Mouse (Mus musculus): ENCODE measurements around the gene Rexo1. TPM values are rescaled to one million over a fixed set of nuclear protein-coding genes. Genes with fewer than 3 reads are reported as not detected.

Gene Rexo1
- polyA plus RNA-seq, 1 experiment from 2014 or later, result 30.3 TPM

DNA sequence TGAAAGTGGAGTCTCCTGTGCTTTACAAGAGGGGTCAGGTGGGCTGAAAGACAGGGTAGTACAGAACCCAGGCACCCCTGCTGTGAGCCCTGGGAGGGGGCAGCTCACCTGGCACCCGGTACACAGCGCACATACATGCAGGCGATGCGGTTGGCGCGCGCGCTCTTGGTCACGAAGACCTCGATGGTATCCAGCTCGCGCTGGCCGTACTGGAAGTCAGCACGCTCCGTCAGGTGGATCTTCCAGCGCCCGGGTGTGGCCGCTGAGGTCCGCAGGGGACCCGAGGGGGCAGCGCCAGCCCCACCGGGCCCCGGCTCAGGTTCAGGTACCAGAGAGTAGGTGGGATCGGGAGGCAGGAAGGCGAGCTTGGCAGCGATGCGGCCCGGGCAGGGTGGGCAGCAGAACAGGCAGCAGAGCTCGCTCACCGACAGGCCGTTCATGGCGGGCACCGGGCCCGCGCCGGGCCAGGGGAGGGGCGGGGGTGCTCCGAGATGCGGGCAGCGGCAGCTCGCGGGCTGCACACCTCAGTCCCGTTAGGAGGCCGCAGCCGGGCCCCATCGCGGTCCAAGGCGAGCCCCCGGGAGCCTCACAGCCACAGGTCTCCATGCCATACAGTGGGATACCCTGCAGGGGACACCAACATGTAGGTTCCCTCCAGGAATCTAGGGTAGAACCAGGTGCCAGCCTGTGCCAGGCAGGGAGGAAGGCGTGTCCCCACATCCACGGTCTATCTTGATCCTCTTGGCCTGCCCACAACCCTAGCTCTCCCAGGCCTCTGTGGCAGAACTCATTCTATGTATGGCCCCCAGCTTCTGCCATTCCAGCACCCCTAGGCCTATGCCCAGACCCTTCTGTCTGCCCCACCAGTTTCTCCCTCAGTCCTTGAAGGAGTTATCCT is 25.3 kb upstream of the Rexo1 start:
- no peak overlapping the region for H3K4me3 ChIP-seq (replicated peaks; ENCODE audit: low read length)
- H3K4me1 ChIP-seq (replicated peaks; ENCODE audit: control insufficient read depth, insufficient read depth, low read length), result peaks cover 23% of the 10 kb centered on the region
- H3K9me3 ChIP-seq (ENCODE audit: control insufficient read depth, low read length), result no peaks in the 10 kb centered on the region
- H3K36me3 ChIP-seq (ENCODE audit: control insufficient read depth, insufficient read depth), result no peaks in the 10 kb centered on the region
- H3K4me2 ChIP-seq (ENCODE audit: low read length), result no peak overlapping the region
- no peak overlapping the region for H3K9ac ChIP-seq (replicated peaks; ENCODE audit: low read depth, low read length)
- H3K27ac ChIP-seq (ENCODE audit: low read length), result no peak overlapping the region
- WGBS, result 94% methylated on average over 49 of the region's 51 CpGs
- no peaks in the 10 kb centered on the region for H3K27me3 ChIP-seq (replicated peaks; ENCODE audit: control insufficient read depth, insufficient read depth, low read length)
- ATAC-seq, result no peak

DNA sequence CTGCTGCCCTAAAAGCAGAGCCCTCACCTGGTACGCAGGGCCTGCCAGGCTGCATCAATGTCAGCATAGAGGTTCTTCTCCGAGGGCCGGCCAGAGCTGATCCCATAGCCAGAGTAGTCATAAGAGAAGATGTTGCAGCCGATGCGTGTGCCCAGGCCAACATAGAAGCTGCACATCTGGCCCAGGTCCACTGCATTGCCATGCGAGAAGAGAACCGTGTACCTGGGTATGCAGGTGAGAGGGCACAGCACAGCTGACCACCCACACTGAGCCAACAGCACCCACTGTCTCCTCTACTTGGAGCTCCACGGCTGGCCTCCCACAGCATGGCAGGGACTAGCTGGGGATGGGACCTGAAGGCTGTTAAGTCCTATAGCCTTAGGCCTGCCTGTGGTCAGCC is 24.2 kb upstream of the Rexo1 start:
- H3K27me3 ChIP-seq (replicated peaks; ENCODE audit: control insufficient read depth, insufficient read depth, low read length), result no peaks in the 10 kb centered on the region
- no peak overlapping the region for H3K4me2 ChIP-seq (ENCODE audit: low read length)
- no peaks in the 10 kb centered on the region for H3K36me3 ChIP-seq (ENCODE audit: control insufficient read depth, insufficient read depth)
- peaks cover 23% of the 10 kb centered on the region for H3K4me1 ChIP-seq (replicated peaks; ENCODE audit: control insufficient read depth, insufficient read depth, low read length)
- H3K4me3 ChIP-seq (replicated peaks; ENCODE audit: low read length), result no peak overlapping the region
- H3K9me3 ChIP-seq (ENCODE audit: control insufficient read depth, low read length), result no peaks in the 10 kb centered on the region
- WGBS, result 96% methylated on average over 8 of the region's 8 CpGs
- H3K27ac ChIP-seq (ENCODE audit: low read length), result no peak overlapping the region
- ATAC-seq, result no peak
- H3K9ac ChIP-seq (replicated peaks; ENCODE audit: low read depth, low read length), result no peak overlapping the region

DNA sequence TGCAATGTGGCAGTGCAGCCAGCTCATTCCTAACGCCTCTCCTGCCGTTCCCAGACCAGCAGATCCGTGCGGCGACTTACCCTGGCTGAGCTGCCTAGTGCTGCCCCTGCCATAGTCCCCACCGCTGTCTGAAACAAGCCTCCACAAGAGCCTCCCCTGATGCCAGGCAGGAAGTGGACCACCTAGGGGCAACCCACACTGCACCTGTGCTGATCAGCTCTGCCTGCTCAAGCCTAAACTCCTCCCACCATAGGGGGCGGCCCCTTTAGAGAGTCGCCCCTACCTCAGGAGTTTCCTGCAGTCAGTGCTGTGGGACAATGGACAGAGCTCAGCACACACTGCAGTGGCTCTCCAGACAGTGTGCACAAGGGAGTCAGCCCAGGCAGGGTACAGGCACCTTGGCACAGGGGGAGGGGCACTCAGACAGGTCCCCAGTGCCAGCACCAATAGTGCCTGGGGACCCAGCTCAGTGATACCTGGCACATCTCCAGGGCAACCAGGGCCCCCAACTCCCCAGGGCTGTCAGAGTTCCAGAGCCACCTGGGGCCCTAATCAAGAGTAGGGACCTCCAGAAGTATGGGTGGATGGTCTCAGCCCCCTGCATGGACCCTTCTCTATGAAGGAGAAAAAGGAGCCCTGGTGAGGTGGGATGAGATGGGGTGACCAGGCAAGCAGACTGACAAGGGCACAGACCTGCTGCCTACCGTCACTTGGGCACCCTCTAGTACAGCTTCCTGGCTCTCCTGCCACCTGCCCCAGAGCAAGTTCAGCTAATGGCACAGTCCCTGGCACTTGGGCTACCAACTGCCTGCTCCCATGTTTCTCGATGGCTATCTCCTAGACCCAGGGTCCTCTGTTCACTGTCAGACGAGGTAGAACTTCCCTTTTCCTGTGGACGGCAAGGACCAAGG is 23.5 kb upstream of the Rexo1 start:
- no peaks in the 10 kb centered on the region for H3K36me3 ChIP-seq (ENCODE audit: control insufficient read depth, insufficient read depth)
- H3K27me3 ChIP-seq (replicated peaks; ENCODE audit: control insufficient read depth, insufficient read depth, low read length), result no peaks in the 10 kb centered on the region
- 73% methylated on average over 12 of the region's 12 CpGs for WGBS
- no peak overlapping the region for H3K27ac ChIP-seq (ENCODE audit: low read length)
- H3K9ac ChIP-seq (replicated peaks; ENCODE audit: low read depth, low read length), result no peak overlapping the region
- peaks cover 23% of the 10 kb centered on the region for H3K4me1 ChIP-seq (replicated peaks; ENCODE audit: control insufficient read depth, insufficient read depth, low read length)
- H3K4me2 ChIP-seq (ENCODE audit: low read length), result no peak overlapping the region
- peak; percentile 10; the same call in 1 of the 2 replicates for ATAC-seq
- H3K9me3 ChIP-seq (ENCODE audit: control insufficient read depth, low read length), result no peaks in the 10 kb centered on the region
- H3K4me3 ChIP-seq (replicated peaks; ENCODE audit: low read length), result no peak overlapping the region

DNA sequence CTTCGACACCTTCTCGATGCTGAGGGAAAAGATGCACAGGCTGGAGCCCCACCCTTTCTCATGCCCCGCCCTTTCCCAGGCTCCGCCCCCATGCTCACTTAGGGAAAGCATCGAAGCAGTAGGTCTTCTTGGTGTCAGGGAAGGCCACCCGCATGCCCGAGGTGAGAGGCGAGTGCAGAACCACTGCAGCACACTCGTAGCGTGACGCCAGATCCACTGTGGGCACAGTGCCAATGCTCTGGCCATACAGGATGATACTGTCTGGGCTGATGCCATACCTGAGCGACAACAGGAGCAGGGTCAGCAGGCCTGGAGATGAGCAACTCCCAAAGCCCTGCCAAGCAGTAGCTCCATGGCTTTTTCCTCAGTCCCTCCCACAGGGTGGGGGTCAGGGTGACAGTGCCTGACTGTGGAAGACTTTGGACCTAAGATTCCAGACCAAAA is 22.7 kb upstream of the Rexo1 start:
- Histone ChIP-seq H3K4me3 (replicated peaks; ENCODE audit: low read length) (no peak overlapping the region), H3K9ac (replicated peaks; ENCODE audit: low read depth, low read length) (no peak overlapping the region), H3K36me3 (ENCODE audit: control insufficient read depth, insufficient read depth) (no peaks in the 10 kb centered on the region), H3K4me2 (ENCODE audit: low read length) (no peak overlapping the region), H3K4me1 (replicated peaks; ENCODE audit: control insufficient read depth, insufficient read depth, low read length) (peaks cover 16% of the 10 kb centered on the region), H3K9me3 (ENCODE audit: control insufficient read depth, low read length) (no peaks in the 10 kb centered on the region), H3K27ac (ENCODE audit: low read length) (no peak overlapping the region), H3K27me3 (replicated peaks; ENCODE audit: control insufficient read depth, insufficient read depth, low read length) (no peaks in the 10 kb centered on the region)
- no peak for ATAC-seq
- 63% methylated on average over 12 of the region's 12 CpGs for WGBS

DNA sequence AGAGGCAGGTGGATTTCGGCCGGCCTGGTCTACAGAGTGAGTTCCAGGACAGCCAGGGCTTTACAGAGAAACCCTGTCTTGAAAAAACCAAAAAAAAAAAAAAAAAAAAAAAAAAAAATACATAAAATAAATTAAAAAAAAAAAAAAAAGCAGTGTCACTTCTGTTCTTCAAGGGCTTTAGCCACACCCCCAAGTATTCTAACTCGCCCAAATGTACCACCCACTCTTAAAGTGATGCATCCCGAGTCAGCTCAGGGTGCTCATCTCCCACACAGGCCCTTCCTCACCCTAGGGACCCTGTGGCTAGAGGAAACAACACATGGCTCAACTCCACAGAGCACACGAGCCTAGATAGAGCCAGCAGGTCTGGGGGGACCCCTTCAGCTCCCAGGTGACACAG is 21.7 kb upstream of the Rexo1 start:
- H3K27ac ChIP-seq (ENCODE audit: low read length), result no peak overlapping the region
- H3K36me3 ChIP-seq (ENCODE audit: control insufficient read depth, insufficient read depth), result no peaks in the 10 kb centered on the region
- WGBS, result 88% methylated on average over 5 of the region's 5 CpGs
- H3K27me3 ChIP-seq (replicated peaks; ENCODE audit: control insufficient read depth, insufficient read depth, low read length), result no peaks in the 10 kb centered on the region
- no peak overlapping the region for H3K4me2 ChIP-seq (ENCODE audit: low read length)
- peaks cover 15% of the 10 kb centered on the region for H3K4me1 ChIP-seq (replicated peaks; ENCODE audit: control insufficient read depth, insufficient read depth, low read length)
- H3K9ac ChIP-seq (replicated peaks; ENCODE audit: low read depth, low read length), result no peak overlapping the region
- no peak for ATAC-seq
- H3K4me3 ChIP-seq (replicated peaks; ENCODE audit: low read length), result no peak overlapping the region
- no peaks in the 10 kb centered on the region for H3K9me3 ChIP-seq (ENCODE audit: control insufficient read depth, low read length)

DNA sequence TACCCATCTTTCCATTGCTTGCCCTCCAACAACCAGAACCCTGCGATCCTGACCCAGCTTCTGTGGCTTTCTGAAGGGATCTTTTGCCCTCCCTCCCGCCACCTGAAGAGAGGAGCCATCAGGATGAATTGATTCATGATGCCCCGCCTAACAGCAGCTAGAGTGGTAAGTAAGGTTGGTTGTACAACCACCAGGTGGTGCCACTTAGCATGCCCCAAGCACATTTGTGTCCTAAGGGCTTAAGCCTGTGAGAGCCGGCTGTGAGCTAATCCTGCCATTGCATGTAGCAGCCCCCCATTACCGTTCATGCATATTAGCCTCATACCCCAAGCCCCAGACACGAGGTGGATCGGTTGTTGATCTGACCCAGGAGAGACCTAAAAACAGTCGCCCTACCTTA is 17.6 kb upstream of the Rexo1 start:
- Histone ChIP-seq H3K4me1 (replicated peaks; ENCODE audit: control insufficient read depth, insufficient read depth, low read length) (peaks cover 32% of the 10 kb centered on the region), H3K9ac (replicated peaks; ENCODE audit: low read depth, low read length) (no peak overlapping the region), H3K4me2 (ENCODE audit: low read length) (no peak overlapping the region), H3K4me3 (replicated peaks; ENCODE audit: low read length) (no peak overlapping the region), H3K27me3 (replicated peaks; ENCODE audit: control insufficient read depth, insufficient read depth, low read length) (no peaks in the 10 kb centered on the region), H3K27ac (ENCODE audit: low read length) (no peak overlapping the region), H3K36me3 (ENCODE audit: control insufficient read depth, insufficient read depth) (no peaks in the 10 kb centered on the region), H3K9me3 (ENCODE audit: control insufficient read depth, low read length) (no peaks in the 10 kb centered on the region)
- WGBS, result 6% methylated on average over 8 of the region's 8 CpGs
- no peak for ATAC-seq

DNA sequence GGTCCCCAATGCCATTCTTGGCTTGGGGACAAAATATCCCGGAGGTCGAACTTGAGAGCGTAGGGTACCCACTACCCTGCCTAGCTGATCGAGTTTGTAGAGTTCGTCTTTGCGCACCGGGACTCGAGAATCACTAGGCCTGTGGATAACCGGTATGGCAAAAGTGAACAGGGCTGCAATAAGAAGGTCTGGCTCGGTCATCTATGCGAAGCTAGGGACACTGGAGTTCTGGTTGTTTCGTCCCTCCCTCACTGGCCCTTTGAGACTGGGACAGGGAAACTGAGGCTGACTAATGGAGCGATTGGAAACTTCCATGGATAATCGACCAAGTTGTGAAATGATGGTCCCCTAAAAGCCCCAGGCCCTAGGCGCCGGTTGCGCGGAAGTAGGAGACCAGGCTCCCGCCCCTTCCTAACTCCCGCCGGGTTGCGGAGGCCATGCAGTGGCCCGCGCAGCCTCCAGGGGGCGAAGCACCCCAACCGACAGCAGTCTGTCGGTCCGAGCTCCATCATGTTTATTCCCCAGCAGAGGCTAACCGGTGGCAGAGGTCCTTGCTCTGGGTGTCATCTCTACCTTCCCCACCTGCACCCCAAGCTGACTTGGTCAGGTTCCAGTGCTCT is 16.9 kb upstream of the Rexo1 start:
- ATAC-seq, result peak; percentile 9; the same call in 1 of the 2 replicates
- Histone ChIP-seq H3K4me2 (ENCODE audit: low read length) (peak overlapping the region; percentile 87), H3K9me3 (ENCODE audit: control insufficient read depth, low read length) (no peaks in the 10 kb centered on the region), H3K9ac (replicated peaks; ENCODE audit: low read depth, low read length) (peak overlapping the region; percentile 65), H3K4me1 (replicated peaks; ENCODE audit: control insufficient read depth, insufficient read depth, low read length) (peaks cover 39% of the 10 kb centered on the region), H3K4me3 (replicated peaks; ENCODE audit: low read length) (peak overlapping the region; percentile 70), H3K36me3 (ENCODE audit: control insufficient read depth, insufficient read depth) (no peaks in the 10 kb centered on the region), H3K27ac (ENCODE audit: low read length) (peak overlapping the region; percentile 89), H3K27me3 (replicated peaks; ENCODE audit: control insufficient read depth, insufficient read depth, low read length) (no peaks in the 10 kb centered on the region)
- WGBS, result under 1% methylated on average over 29 of the region's 29 CpGs

DNA sequence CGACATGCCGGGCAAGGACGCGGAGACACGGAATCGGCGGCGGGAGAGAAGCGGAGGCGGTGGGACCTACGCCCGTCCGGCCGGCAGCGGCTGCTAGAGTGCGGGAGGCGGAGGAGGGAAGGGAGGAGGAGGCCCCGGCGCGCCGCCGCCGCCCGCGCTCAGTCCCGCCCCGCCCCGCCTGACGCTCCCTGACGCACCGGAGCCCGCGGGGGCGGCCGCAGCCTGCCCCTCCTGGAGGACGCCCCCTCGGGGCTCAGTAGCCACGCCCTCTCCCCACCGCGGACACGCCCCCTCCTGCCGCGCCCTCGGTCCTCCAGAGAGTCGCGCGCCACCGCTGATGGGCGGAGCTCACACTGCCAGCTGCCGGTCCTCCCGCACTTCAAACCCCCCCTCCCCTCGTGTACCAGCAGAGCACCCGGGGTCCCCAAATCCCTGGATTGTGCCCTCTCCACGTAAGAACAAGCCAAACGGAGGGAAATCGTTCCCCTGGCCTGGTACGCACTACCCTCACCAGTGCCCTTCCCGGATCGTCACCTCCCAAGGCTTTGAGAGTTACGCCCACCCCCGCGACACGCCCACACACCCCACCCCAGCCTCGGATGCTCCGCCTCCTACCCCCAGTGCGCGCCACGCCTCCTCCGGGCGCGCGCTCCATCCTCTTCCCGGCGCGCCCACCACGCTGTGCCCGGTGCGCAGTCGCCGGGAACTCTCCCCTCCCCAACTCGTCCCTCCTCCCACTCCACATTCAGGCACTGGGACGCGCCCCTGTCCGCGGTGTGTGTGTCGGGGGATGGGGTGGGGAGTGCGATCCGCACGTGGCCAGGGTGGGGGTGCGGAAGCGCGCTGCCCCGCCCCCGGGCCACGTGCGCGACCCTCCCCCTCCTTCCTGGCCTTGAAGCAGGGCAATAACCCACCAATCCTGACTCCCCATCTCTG is 16.1 kb upstream of the Rexo1 start, which contains the start of gene Klf16:
TSS of gene Klf16 (minus strand) at position 127 of the 936 bp plus-strand sequence.
- no peaks in the 10 kb centered on the region for H3K36me3 ChIP-seq (ENCODE audit: control insufficient read depth, insufficient read depth)
- peak within 1 kb of the TSS; percentile 87 for H3K4me2 ChIP-seq (ENCODE audit: low read length)
- WGBS, result under 1% methylated on average over 86 of the region's 97 CpGs
- peak within 1 kb of the TSS; percentile 89 for H3K27ac ChIP-seq (ENCODE audit: low read length)
- H3K9ac ChIP-seq (replicated peaks; ENCODE audit: low read depth, low read length), result peak within 1 kb of the TSS; percentile 65
- no peaks in the 10 kb centered on the region for H3K9me3 ChIP-seq (ENCODE audit: control insufficient read depth, low read length)
- H3K4me3 ChIP-seq (replicated peaks; ENCODE audit: low read length), result peak within 1 kb of the TSS; percentile 70
- peak; percentile 78 for ATAC-seq
- H3K27me3 ChIP-seq (replicated peaks; ENCODE audit: control insufficient read depth, insufficient read depth, low read length), result no peaks in the 10 kb centered on the region
- peaks cover 40% of the 10 kb centered on the region for H3K4me1 ChIP-seq (replicated peaks; ENCODE audit: control insufficient read depth, insufficient read depth, low read length)

Data from forebrain, embryonic 16.5 days (tissue).